Mouse (Mus musculus): ENCODE results near the gene Tcte2. TPM values are rescaled to one million over a fixed set of nuclear protein-coding genes. Genes with fewer than 3 reads are reported as not detected.

The Tcte2 gene
- polyA plus RNA-seq, 1 experiment: 15.3 TPM

DNA sequence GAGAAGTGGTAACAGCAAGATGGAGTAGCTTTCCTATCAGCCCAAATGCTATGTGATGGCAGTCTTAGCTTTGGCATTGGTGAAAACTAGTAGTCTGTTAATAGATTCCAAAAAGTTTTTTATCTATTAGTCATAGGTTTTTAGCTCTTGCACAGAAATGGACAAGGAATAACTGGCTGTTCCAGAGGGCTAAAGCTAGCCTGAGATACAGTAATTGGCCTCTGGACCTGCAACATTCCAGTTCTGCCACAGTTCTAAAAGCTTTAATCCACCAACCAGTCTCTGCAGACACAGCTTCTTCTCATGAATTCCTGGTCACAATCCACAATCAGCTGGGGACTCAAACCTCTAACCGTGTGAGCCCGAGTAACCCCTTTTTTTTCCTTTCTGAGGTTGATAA, 64.0 kb downstream of the Tcte2 start:
- no peak for TF ChIP-seq POLR2A (IDR thresholded peaks at IDR 0.05; ENCODE audit: borderline replicate concordance, extremely low read depth, insufficient read depth, insufficient read length, poor library complexity, severe bottlenecking)
- TF ChIP-seq CTCF (IDR thresholded peaks at IDR 0.05; ENCODE audit: borderline replicate concordance, extremely low read depth, insufficient read depth, insufficient read length): no peak
- no peak for DNase-seq (ENCODE audit: low read depth)

- TF ChIP-seq CTCF (IDR thresholded peaks at IDR 0.05; ENCODE audit: borderline replicate concordance, extremely low read depth, insufficient read depth, insufficient read length): no peak
- TF ChIP-seq POLR2A (IDR thresholded peaks at IDR 0.05; ENCODE audit: borderline replicate concordance, extremely low read depth, insufficient read depth, insufficient read length, poor library complexity, severe bottlenecking): no peak
Measured at GRCm38 (mm10) chr17:13695881-13696280, 65.7 kb downstream of the Tcte2 start.

GRCm38 (mm10) chr17:13695211-13695610, 66.4 kb downstream of the Tcte2 start:
- no peak for DNase-seq (ENCODE audit: low read depth)
- TF ChIP-seq CTCF (IDR thresholded peaks at IDR 0.05; ENCODE audit: borderline replicate concordance, extremely low read depth, insufficient read depth, insufficient read length) (no peak), POLR2A (IDR thresholded peaks at IDR 0.05; ENCODE audit: borderline replicate concordance, extremely low read depth, insufficient read depth, insufficient read length, poor library complexity, severe bottlenecking) (no peak)

More at GRCm38 (mm10) chr17:13695881-13696280, 65.7 kb downstream of the Tcte2 start:
- no peak for DNase-seq (ENCODE audit: low read depth)

DNA sequence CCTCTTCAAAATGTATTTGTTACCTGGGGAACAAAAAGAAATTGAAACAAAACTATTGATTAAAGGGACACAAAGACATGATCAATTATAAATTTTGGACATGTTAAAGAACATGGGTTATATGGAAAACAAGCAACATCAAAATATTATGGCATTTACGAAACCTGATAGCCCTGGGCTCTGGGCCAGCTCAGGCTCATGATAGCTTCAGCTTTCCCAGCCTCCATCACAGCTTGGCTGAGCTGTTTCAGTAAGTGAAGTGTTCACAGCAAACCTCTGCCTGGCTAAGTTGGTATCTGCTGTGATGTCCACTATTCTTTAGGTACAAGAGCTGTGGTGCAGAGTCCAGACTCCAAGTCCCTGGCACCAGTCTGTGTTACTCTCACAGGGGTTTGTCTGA, 67.4 kb downstream of the Tcte2 start:
- TF ChIP-seq CTCF (IDR thresholded peaks at IDR 0.05; ENCODE audit: borderline replicate concordance, extremely low read depth, insufficient read depth, insufficient read length) (no peak), POLR2A (IDR thresholded peaks at IDR 0.05; ENCODE audit: borderline replicate concordance, extremely low read depth, insufficient read depth, insufficient read length, poor library complexity, severe bottlenecking) (no peak)
- DNase-seq (ENCODE audit: low read depth): no peak

DNA sequence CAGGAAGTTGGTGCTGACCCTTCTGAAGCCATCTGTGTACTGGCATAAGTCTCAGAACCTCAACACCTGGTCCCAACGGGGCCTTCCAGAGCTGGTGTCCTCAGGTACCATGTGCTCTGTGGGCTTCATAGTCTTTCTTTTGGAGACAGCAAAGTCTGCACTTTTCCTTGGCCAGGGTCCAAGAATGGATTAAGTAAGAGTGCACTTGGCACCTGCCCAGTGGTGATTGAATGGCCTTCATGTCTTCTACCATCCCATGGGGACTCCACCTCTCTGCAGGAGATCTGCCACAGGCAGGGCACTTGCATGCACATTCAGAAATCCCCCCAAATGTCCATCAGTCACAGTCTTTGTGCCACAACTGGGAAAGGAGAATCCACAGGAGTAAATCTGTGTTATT, 74.0 kb downstream of the Tcte2 start:
- no peak for DNase-seq (ENCODE audit: low read depth)
- TF ChIP-seq POLR2A (IDR thresholded peaks at IDR 0.05; ENCODE audit: borderline replicate concordance, extremely low read depth, insufficient read depth, insufficient read length, poor library complexity, severe bottlenecking) (no peak), CTCF (IDR thresholded peaks at IDR 0.05; ENCODE audit: borderline replicate concordance, extremely low read depth, insufficient read depth, insufficient read length) (no peak)

- no peak for TF ChIP-seq CTCF (IDR thresholded peaks at IDR 0.05; ENCODE audit: borderline replicate concordance, extremely low read depth, insufficient read depth, insufficient read length)
- TF ChIP-seq POLR2A (IDR thresholded peaks at IDR 0.05; ENCODE audit: borderline replicate concordance, extremely low read depth, insufficient read depth, insufficient read length, poor library complexity, severe bottlenecking): no peak
- DNase-seq (ENCODE audit: low read depth): peak; percentile 49
Measured at GRCm38 (mm10) chr17:13687086-13687485, 74.5 kb downstream of the Tcte2 start.

GRCm38 (mm10) chr17:13685621-13686020, 76.0 kb downstream of the Tcte2 start:
- TF ChIP-seq CTCF (IDR thresholded peaks at IDR 0.05; ENCODE audit: borderline replicate concordance, extremely low read depth, insufficient read depth, insufficient read length): no peak
- TF ChIP-seq POLR2A (IDR thresholded peaks at IDR 0.05; ENCODE audit: borderline replicate concordance, extremely low read depth, insufficient read depth, insufficient read length, poor library complexity, severe bottlenecking): no peak
- no peak for DNase-seq (ENCODE audit: low read depth)

DNA sequence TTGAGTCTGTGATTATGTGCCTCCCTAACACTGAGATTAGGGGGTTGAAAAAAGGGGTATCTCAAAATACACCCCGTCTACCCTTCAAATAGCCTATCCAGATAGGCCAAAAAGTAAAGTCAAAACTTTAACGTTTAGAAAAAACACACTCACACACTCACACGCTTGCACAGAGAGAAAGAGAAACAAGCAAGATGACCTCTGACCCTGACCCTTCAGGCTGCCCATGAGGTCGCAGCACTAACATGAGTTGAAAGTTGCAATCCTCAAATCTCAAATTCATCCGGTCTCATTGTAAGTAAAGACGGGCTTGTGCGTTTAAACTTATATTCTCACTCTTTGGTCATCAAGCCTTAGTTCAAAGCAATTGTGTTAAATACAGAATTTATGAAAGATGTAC, 77.4 kb downstream of the Tcte2 start:
- no peak for DNase-seq (ENCODE audit: low read depth)
- no peak for TF ChIP-seq CTCF (IDR thresholded peaks at IDR 0.05; ENCODE audit: borderline replicate concordance, extremely low read depth, insufficient read depth, insufficient read length)
- no peak for TF ChIP-seq POLR2A (IDR thresholded peaks at IDR 0.05; ENCODE audit: borderline replicate concordance, extremely low read depth, insufficient read depth, insufficient read length, poor library complexity, severe bottlenecking)

- DNase-seq (ENCODE audit: low read depth): peak; percentile 78
- TF ChIP-seq CTCF (IDR thresholded peaks at IDR 0.05; ENCODE audit: borderline replicate concordance, extremely low read depth, insufficient read depth, insufficient read length): no peak
- TF ChIP-seq POLR2A (IDR thresholded peaks at IDR 0.05; ENCODE audit: borderline replicate concordance, extremely low read depth, insufficient read depth, insufficient read length, poor library complexity, severe bottlenecking): no peak
Measured at GRCm38 (mm10) chr17:13683411-13684174, 78.0 kb downstream of the Tcte2 start.

GRCm38 (mm10) chr17:13683027-13683410, 78.6 kb downstream of the Tcte2 start:
- no peak for DNase-seq (ENCODE audit: low read depth)
- no peak for TF ChIP-seq CTCF (IDR thresholded peaks at IDR 0.05; ENCODE audit: borderline replicate concordance, extremely low read depth, insufficient read depth, insufficient read length)

DNA sequence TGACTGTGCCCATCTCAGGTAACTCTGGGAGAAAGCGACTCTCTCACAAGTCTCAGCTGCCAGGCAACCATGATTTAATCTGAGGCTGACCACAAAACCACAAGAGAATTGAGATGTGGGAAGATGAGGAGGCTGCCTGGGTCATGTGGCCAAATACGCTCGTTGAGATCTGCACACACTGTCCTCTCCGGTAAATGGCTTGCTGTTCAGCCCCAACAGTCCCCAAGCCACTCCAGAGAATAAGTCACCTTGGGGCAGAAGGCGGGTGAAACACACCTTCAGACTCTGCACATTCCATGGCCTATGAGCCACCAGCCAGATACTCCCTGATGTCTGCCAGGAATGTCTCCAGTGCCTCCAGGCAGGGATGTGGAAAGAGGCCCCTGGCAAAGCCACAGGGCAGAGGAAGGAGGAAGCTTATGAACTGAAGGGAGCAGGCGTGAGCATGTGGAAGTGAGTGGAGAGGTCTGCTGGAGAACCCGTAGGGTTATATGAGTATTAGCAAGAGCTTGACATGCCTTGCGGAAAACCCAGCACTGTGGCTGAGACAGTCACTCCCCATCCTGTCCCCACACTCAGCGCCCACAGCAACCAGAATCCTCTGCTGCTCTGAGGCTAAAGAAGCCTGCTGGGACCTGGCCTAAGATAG, 79.1 kb downstream of the Tcte2 start:
- DNase-seq (ENCODE audit: low read depth): no peak
- TF ChIP-seq POLR2A (IDR thresholded peaks at IDR 0.05; ENCODE audit: borderline replicate concordance, extremely low read depth, insufficient read depth, insufficient read length, poor library complexity, severe bottlenecking): no peak
- TF ChIP-seq CTCF (IDR thresholded peaks at IDR 0.05; ENCODE audit: borderline replicate concordance, extremely low read depth, insufficient read depth, insufficient read length): no peak

GRCm38 (mm10) chr17:13681686-13682085, 79.9 kb downstream of the Tcte2 start:
- DNase-seq (ENCODE audit: low read depth): no peak

More at GRCm38 (mm10) chr17:13681686-13682085, 79.9 kb downstream of the Tcte2 start:
- TF ChIP-seq POLR2A (IDR thresholded peaks at IDR 0.05; ENCODE audit: borderline replicate concordance, extremely low read depth, insufficient read depth, insufficient read length, poor library complexity, severe bottlenecking): no peak
- TF ChIP-seq CTCF (IDR thresholded peaks at IDR 0.05; ENCODE audit: borderline replicate concordance, extremely low read depth, insufficient read depth, insufficient read length): peak; percentile 38; the same call in 1 of the 2 replicates

All from brain, embryonic 14.5 days (tissue).